Mouse (Mus musculus) limb, embryonic 10.5 days (tissue): ENCODE results near the gene Daam2. TPM values are rescaled to one million over a fixed set of nuclear protein-coding genes. Genes with fewer than 3 reads are reported as not detected.

Experiments
- DNase-seq: peaks from one replicate; pipeline ENCODE4 v3.0.0-alpha.2; 2017; ENCODE audit warnings: low spot score
- H3K27ac ChIP-seq: fragments of 300-500 bp; sonication (generic); 2 replicates; pipeline ENCODE4 v1.5.1; 2016; ENCODE audit warnings: mild to moderate bottlenecking
- H3K27me3 ChIP-seq: fragments of 300-500 bp; sonication (generic); 2 replicates; pipeline ENCODE4 v1.6.1; 2016; ENCODE audit warnings: low read depth, mild to moderate bottlenecking; ENCODE audit not compliant: poor library complexity, severe bottlenecking
- H3K36me3 ChIP-seq: fragments of 300-500 bp; sonication (generic); 2 replicates; pipeline ENCODE4 v1.6.1; 2016; ENCODE audit warnings: mild to moderate bottlenecking, moderate library complexity
- H3K4me1 ChIP-seq: fragments of 300-500 bp; sonication (generic); 2 replicates; pipeline ENCODE4 v1.6.1; 2016
- H3K4me3 ChIP-seq: fragments of 300-500 bp; sonication (generic); 2 replicates; pipeline ENCODE4 v1.5.1; 2016; ENCODE audit warnings: mild to moderate bottlenecking, moderate library complexity
- H3K9me3 ChIP-seq: fragments of 300-500 bp; sonication (generic); replicated peaks from 2 replicates; pipeline ENCODE4 v1.6.1; 2016; ENCODE audit warnings: mild to moderate bottlenecking
- WGBS: fragments of 180-500 bp; shearing (Covaris S2); methylation state at CpG from one replicate; pipeline ENCODE4 v1.1.7; 2016; 5-methylcytosine and 5-hydroxymethylcytosine counted together
- polyA plus RNA-seq: library from polyadenylated mRNA; unstranded; fragments of >200 nt; fragmentation: Nextera tagmentation; extraction: Ambion mirVana; gene quantifications from 2 replicates; pipeline ENCODE4 v1.2.1, GENCODE M21; 2016

The Daam2 gene
- polyA plus RNA-seq = 8.2 and 10.7 TPM in 2 replicates

GRCm38 (mm10) chr17:49563830-49564470 is at the start of gene Daam2:
Gene Daam2 (minus strand): TSS chr17:49564343.
- Histone ChIP-seq H3K36me3 (no peaks in the 10 kb centered on the region), H3K27me3 (peaks cover 9% of the 10 kb centered on the region; the same call in 1 of the 2 replicates), H3K4me3 (peak within 1 kb of the TSS; percentile 70), H3K27ac (peak within 1 kb of the TSS; percentile 92), H3K9me3 (no peaks in the 10 kb centered on the region), H3K4me1 (peaks cover 51% of the 10 kb centered on the region)
- peak; percentile 87 for DNase-seq
- WGBS = 3% methylated on average over 38 of the region's 38 CpGs

DNA sequence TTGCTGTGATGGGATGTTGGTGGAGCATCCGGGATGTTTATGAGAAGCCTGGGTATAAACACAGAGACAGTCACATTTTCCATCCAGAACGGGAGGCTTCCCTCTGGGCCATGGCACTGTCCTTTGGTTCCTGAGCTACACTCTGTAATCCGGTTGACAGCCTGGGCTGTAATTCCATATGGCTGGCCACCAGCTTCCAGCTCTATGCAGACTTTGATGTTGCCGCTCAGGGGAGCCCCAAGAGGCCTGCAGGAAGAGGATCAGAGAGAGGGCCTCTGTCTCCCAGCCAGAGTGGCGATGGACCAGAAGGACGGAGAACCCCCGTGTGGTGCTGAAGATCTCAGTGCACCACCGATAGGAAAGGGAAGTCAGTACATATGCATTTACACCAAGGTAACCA is 46.2 kb upstream of the Daam2 start:
- H3K27ac ChIP-seq = no peak overlapping the region
- no peak for DNase-seq
- no peaks in the 10 kb centered on the region for H3K27me3 ChIP-seq
- H3K36me3 ChIP-seq = no peaks in the 10 kb centered on the region
- H3K9me3 ChIP-seq = no peaks in the 10 kb centered on the region
- 40% methylated on average over 8 of the region's 8 CpGs for WGBS
- H3K4me1 ChIP-seq = peaks cover 11% of the 10 kb centered on the region
- H3K4me3 ChIP-seq = no peak overlapping the region

DNA sequence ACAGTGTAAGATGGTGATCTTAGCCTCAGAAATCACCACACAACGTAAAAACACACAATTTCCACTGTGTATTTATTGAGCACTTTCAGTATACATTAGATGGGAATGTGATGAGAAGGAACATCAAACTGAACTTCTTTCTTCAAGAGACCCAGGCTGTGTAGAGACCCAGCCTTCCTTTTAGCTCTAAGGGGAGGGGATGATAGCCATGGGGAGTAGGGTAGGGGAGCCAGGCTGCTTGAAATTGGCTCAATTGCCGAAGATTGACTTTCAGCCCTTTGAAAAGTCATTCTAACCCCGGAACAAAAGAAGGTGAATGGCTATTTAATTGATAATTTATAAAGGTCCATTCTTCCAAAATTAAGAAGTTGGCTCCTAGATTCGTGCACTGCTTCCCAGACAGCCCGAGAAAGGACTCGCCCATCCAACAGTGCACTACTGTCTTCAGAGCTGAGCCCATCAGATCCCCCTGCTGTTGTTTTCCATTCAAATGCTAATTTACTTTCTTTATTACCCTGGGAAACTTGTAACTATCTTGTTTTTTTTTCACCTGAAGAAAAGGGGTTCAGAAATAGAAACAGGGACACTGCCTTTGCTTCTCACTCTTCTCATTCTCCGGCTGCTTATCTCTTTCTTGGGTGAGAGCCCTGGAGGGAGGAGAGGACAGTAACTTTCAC is 43.3 kb upstream of the Daam2 start:
- H3K36me3 ChIP-seq = no peaks in the 10 kb centered on the region
- no peaks in the 10 kb centered on the region for H3K27me3 ChIP-seq
- H3K4me3 ChIP-seq = no peak overlapping the region
- H3K27ac ChIP-seq = no peak overlapping the region
- WGBS = 71% methylated on average over 7 of the region's 7 CpGs
- no peaks in the 10 kb centered on the region for H3K9me3 ChIP-seq
- peaks cover 4% of the 10 kb centered on the region for H3K4me1 ChIP-seq
- no peak for DNase-seq

GRCm38 (mm10) chr17:49605397-49605796 is 41.3 kb upstream of the Daam2 start:
- Histone ChIP-seq H3K4me3 (no peak overlapping the region), H3K27me3 (no peaks in the 10 kb centered on the region), H3K4me1 (peaks cover 3% of the 10 kb centered on the region), H3K9me3 (no peaks in the 10 kb centered on the region), H3K36me3 (no peaks in the 10 kb centered on the region), H3K27ac (no peak overlapping the region)
- 89% methylated on average over 4 of the region's 4 CpGs for WGBS
- DNase-seq = no peak

- H3K27ac ChIP-seq = no peak overlapping the region
- no peaks in the 10 kb centered on the region for H3K27me3 ChIP-seq
- H3K9me3 ChIP-seq = no peaks in the 10 kb centered on the region
- DNase-seq = no peak
- WGBS = 69% methylated on average over 8 of the region's 8 CpGs
- H3K4me3 ChIP-seq = no peak overlapping the region
- H3K36me3 ChIP-seq = no peaks in the 10 kb centered on the region
- H3K4me1 ChIP-seq = 0 out of 2 replicates have a peak, but pooled peaks cover 7% of the 10 kb centered on the region
These were observed 25.9 kb upstream of the Daam2 start for GRCm38 (mm10) chr17:49590051-49590450.

GRCm38 (mm10) chr17:49582471-49582870 is 18.3 kb upstream of the Daam2 start:
- no peaks in the 10 kb centered on the region for H3K36me3 ChIP-seq
- peaks cover 11% of the 10 kb centered on the region for H3K4me1 ChIP-seq
- no peak overlapping the region for H3K27ac ChIP-seq
- no peak overlapping the region for H3K4me3 ChIP-seq
- H3K27me3 ChIP-seq = no peaks in the 10 kb centered on the region
- DNase-seq = peak; percentile 39
- 23% methylated on average over 11 of the region's 11 CpGs for WGBS
- no peaks in the 10 kb centered on the region for H3K9me3 ChIP-seq

DNA sequence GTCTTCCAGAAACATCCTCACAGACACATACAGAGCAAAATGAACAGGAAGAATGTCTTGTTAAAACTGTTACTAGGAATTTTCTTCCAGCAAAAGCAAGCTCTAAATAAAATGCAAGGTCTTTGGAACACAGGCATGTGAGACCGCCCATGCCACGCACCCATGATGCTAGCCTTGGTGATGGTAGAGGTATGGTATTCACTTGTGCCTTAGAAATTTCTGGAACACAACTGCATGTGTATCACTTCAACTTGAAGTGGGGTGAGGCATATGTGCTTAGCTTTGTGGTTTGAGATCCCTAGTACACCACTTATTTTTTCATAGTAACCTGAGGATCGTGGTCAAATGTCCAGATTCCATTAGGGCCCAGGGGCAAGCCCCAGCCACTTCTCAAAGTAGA is 13.2 kb upstream of the Daam2 start:
- no peaks in the 10 kb centered on the region for H3K36me3 ChIP-seq
- WGBS = 96% methylated on average over 3 of the region's 3 CpGs
- no peaks in the 10 kb centered on the region for H3K9me3 ChIP-seq
- no peaks in the 10 kb centered on the region for H3K27me3 ChIP-seq
- peaks cover 5% of the 10 kb centered on the region for H3K4me1 ChIP-seq
- H3K4me3 ChIP-seq = no peak overlapping the region
- H3K27ac ChIP-seq = no peak overlapping the region
- no peak for DNase-seq

DNA sequence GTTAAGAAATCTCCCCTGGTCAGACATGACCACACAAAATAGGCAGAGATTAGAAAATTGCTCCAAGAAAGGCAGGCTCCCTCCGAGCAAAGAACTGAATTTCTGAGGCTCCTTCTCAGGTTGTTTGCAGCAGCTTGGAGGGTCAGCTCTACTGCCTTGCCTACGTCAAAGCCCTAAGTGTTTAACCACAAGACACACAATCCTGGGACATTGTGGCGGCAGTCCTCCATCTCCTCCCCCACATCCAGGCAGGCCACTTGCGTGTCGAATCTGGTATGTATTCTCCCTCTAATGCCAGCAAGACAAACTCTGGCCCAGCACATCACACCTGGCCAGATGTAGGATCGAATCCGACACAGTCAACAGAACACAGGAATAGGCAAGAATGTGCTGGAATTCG is 4.6 kb upstream of the Daam2 start:
- Histone ChIP-seq H3K27me3 (peaks cover 9% of the 10 kb centered on the region; the same call in 1 of the 2 replicates), H3K9me3 (no peaks in the 10 kb centered on the region), H3K36me3 (no peaks in the 10 kb centered on the region), H3K4me3 (no peak overlapping the region), H3K4me1 (peaks cover 12% of the 10 kb centered on the region), H3K27ac (no peak overlapping the region)
- 88% methylated on average over 8 of the region's 8 CpGs for WGBS
- no peak for DNase-seq

DNA sequence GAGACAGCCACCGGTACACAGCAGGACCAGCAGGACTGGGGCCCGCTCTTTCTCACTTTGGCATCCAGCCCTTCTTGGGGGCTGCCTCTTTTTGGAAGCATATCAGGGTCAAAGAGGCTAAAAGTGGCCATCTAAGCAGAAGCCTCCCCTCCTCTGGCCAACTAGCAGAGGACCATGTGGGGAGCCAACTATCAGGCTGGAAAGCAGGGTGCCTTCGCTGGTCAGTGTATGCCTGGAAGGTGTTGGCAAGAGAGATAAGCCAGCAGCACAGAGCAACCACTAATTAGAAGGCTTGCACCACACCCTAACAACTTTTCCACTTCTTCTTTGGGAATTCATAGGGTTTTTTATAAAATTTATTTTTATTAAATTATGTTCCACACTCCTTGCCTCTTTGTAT is 346 bp upstream of the Daam2 start:
- no peak for DNase-seq
- Histone ChIP-seq H3K4me3 (peak overlapping the region; percentile 70), H3K36me3 (no peaks in the 10 kb centered on the region), H3K9me3 (no peaks in the 10 kb centered on the region), H3K4me1 (peaks cover 51% of the 10 kb centered on the region), H3K27me3 (peaks cover 9% of the 10 kb centered on the region; the same call in 1 of the 2 replicates), H3K27ac (peak overlapping the region; percentile 92)
- WGBS = 18% methylated on average over 3 of the region's 3 CpGs

GRCm38 (mm10) chr17:49563416-49563780 is 745 bp downstream of the Daam2 start:
- H3K4me3 ChIP-seq = peak overlapping the region; percentile 70
- H3K27me3 ChIP-seq = peaks cover 9% of the 10 kb centered on the region; the same call in 1 of the 2 replicates
- no peaks in the 10 kb centered on the region for H3K9me3 ChIP-seq
- DNase-seq = peak; percentile 58
- no peaks in the 10 kb centered on the region for H3K36me3 ChIP-seq
- peak overlapping the region; percentile 92 for H3K27ac ChIP-seq
- WGBS = 19% methylated on average over 4 of the region's 4 CpGs
- peaks cover 51% of the 10 kb centered on the region for H3K4me1 ChIP-seq

- H3K27ac ChIP-seq = peak overlapping the region; percentile 92
- no peak for DNase-seq
- H3K27me3 ChIP-seq = peaks cover 9% of the 10 kb centered on the region; the same call in 1 of the 2 replicates
- WGBS = 13% methylated on average over 5 of the region's 5 CpGs
- H3K4me1 ChIP-seq = peaks cover 51% of the 10 kb centered on the region
- no peaks in the 10 kb centered on the region for H3K9me3 ChIP-seq
- peak overlapping the region; percentile 70 for H3K4me3 ChIP-seq
- no peaks in the 10 kb centered on the region for H3K36me3 ChIP-seq
These were observed 1.3 kb downstream of the Daam2 start for GRCm38 (mm10) chr17:49562701-49563415.

GRCm38 (mm10) chr17:49561985-49562384 is 2.2 kb downstream of the Daam2 start:
- WGBS = 62% methylated on average over 4 of the region's 4 CpGs
- H3K36me3 ChIP-seq = no peaks in the 10 kb centered on the region
- H3K27ac ChIP-seq = peak overlapping the region; percentile 92
- peaks cover 51% of the 10 kb centered on the region for H3K4me1 ChIP-seq
- H3K4me3 ChIP-seq = peak overlapping the region; percentile 70; the same call in 1 of the 2 replicates
- H3K9me3 ChIP-seq = no peaks in the 10 kb centered on the region
- DNase-seq = no peak
- peaks cover 7% of the 10 kb centered on the region; the same call in 1 of the 2 replicates for H3K27me3 ChIP-seq

DNA sequence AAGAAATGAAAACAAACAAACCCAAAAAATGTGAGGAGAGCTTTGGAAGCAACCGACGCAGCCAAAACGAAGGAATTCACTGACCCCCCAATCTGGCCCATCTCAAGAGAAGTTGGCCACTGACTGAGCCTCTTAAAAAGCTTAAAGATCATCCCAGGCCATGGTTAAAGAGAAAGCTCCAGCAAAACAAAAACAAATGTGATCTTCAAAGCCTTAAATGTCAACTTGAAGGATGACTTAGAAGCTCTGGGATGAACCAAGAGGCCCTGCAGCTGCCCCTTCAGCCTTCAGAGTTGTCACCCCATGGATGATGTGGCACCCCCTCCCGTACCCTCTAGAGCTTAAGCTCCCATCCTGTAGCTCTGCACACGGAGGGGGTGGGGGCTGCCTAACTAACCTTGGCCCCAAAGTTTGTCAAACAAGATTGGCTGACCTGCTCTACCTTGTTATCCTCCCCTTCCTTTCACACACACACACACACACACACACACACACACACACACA is 4.3 kb downstream of the Daam2 start:
- 11% methylated on average over 5 of the region's 5 CpGs for WGBS
- no peak for DNase-seq
- peaks cover 50% of the 10 kb centered on the region for H3K4me1 ChIP-seq
- H3K9me3 ChIP-seq = no peaks in the 10 kb centered on the region
- no peak overlapping the region for H3K4me3 ChIP-seq
- no peaks in the 10 kb centered on the region for H3K36me3 ChIP-seq
- no peak overlapping the region for H3K27ac ChIP-seq
- H3K27me3 ChIP-seq = no peaks in the 10 kb centered on the region
